Mouse (Mus musculus) lung, adult 2 months (tissue): ENCODE results near the gene Ccser1. TPM values are rescaled to one million over a fixed set of nuclear protein-coding genes. Genes with fewer than 3 reads are reported as not detected.
"Not testable (repeated sequence)": the region's sequence is repeated elsewhere in the genome, so short reads cannot be mapped to it uniquely, and the experiment has no call there.

Experiments
- DNase-seq: peaks from one replicate; pipeline ENCODE4 v3.0.0; 2022
- H3K4me1 ChIP-seq: fragments of 200-500 bp; 2 replicates; pipeline ENCODE4 v1.6.1; 2011; ENCODE audit warnings: low read length; ENCODE audit not compliant: control insufficient read depth, insufficient read depth
- H3K4me3 ChIP-seq: fragments of 200-500 bp; replicated peaks from 2 replicates; pipeline ENCODE3; 2011; ENCODE audit warnings: low read depth, mild to moderate bottlenecking, control low read depth, low read length; ENCODE audit errors: extremely low read depth
- CTCF ChIP-seq: fragments of 200-500 bp; IDR thresholded peaks from 2 replicates; pipeline ENCODE4 v1.5.1; 2011; ENCODE audit warnings: mild to moderate bottlenecking, low read length, control low read depth; ENCODE audit not compliant: insufficient read depth
- POLR2A ChIP-seq: fragments of 200-500 bp; IDR thresholded peaks from 2 replicates; pipeline ENCODE4 v1.6.1; 2011; ENCODE audit warnings: low read depth, mild to moderate bottlenecking, control low read depth, low read length, borderline replicate concordance; ENCODE audit errors: extremely low read depth
- WGBS: fragments of 180-500 bp; shearing (Covaris S2); methylation state at CpG from one replicate; pipeline ENCODE4 v1.1.7; 2018; 5-methylcytosine and 5-hydroxymethylcytosine counted together
- polyA plus RNA-seq: library from polyadenylated mRNA; depleted of rRNA; stranded (reverse); fragments of >200 nt; gene quantifications from 2 replicates; pipeline ENCODE4 v1.2.3, GENCODE M21; 2012

The Ccser1 gene
- polyA plus RNA-seq, 1 experiment, result 5.6 TPM

- Histone ChIP-seq H3K4me1 (no peaks in the 10 kb centered on the region), H3K4me3 (no peak overlapping the region)
- WGBS, result 67% methylated on average over 2 of the region's 2 CpGs
- no peak for TF ChIP-seq POLR2A
- no peak for TF ChIP-seq CTCF
- no peak for DNase-seq
Observed at GRCm38 (mm10) chr6:61976878-61977277, 796.8 kb downstream of the Ccser1 start.

- TF ChIP-seq POLR2A (no peak), CTCF (no peak)
Observed at GRCm38 (mm10) chr6:61978379-61978778, 798.3 kb downstream of the Ccser1 start.

GRCm38 (mm10) chr6:62014374-62014773 is 834.2 kb downstream of the Ccser1 start:
- no peak for DNase-seq
- TF ChIP-seq POLR2A (no peak), CTCF (no peak)
- H3K4me1 ChIP-seq, result no peaks in the 10 kb centered on the region
- H3K4me3 ChIP-seq, result no peak overlapping the region

More at GRCm38 (mm10) chr6:61978379-61978778, 798.3 kb downstream of the Ccser1 start:
- no peaks in the 10 kb centered on the region for H3K4me1 ChIP-seq
- DNase-seq, result no peak
- 23% methylated on average over 2 of the region's 2 CpGs for WGBS
- H3K4me3 ChIP-seq, result no peak overlapping the region

- WGBS, result 47% methylated on average over 1 of the region's 1 CpGs
- TF ChIP-seq POLR2A (no peak), CTCF (no peak)
- H3K4me3 ChIP-seq, result no peak overlapping the region
- no peaks in the 10 kb centered on the region for H3K4me1 ChIP-seq
- no peak for DNase-seq
Observed at GRCm38 (mm10) chr6:62044454-62044853, 864.3 kb downstream of the Ccser1 start.

- H3K4me3 ChIP-seq, H3K4me1 ChIP-seq, DNase-seq: not testable (repeated sequence)
- 76% methylated on average over 1 of the region's 1 CpGs for WGBS
Observed at GRCm38 (mm10) chr6:62045042-62045441, 864.9 kb downstream of the Ccser1 start.

- WGBS, result 66% methylated on average over 2 of the region's 2 CpGs
- Histone ChIP-seq H3K4me1 (no peaks in the 10 kb centered on the region), H3K4me3 (no peak overlapping the region)
- no peak for DNase-seq
- TF ChIP-seq POLR2A, result no peak
- TF ChIP-seq CTCF, result no peak
Observed at GRCm38 (mm10) chr6:62055276-62055675, 875.2 kb downstream of the Ccser1 start.

- no peak for DNase-seq
- whole genome bisulfite sequencing, result 50% methylated on average over 6 of the region's 6 CpGs
- TF ChIP-seq POLR2A, result no peak
- Histone ChIP-seq H3K4me1 (no peaks in the 10 kb centered on the region), H3K4me3 (no peak overlapping the region)
Observed at GRCm38 (mm10) chr6:62066363-62067023, 886.4 kb downstream of the Ccser1 start.

- Histone ChIP-seq H3K4me1 (no peaks in the 10 kb centered on the region), H3K4me3 (no peak overlapping the region)
- DNase-seq, result no peak
- WGBS, result 76% methylated on average over 4 of the region's 4 CpGs
- TF ChIP-seq POLR2A, result no peak
- no peak for TF ChIP-seq CTCF
Observed at GRCm38 (mm10) chr6:62067024-62067380, 886.9 kb downstream of the Ccser1 start.

GRCm38 (mm10) chr6:62105464-62105863 is 925.3 kb downstream of the Ccser1 start:
- WGBS, result 58% methylated on average over 2 of the region's 2 CpGs
- no peak for DNase-seq
- Histone ChIP-seq H3K4me3 (no peak overlapping the region), H3K4me1 (no peaks in the 10 kb centered on the region)
- TF ChIP-seq POLR2A (no peak), CTCF (no peak)

- 78% methylated on average over 2 of the region's 2 CpGs for WGBS
- no peak for DNase-seq
- no peaks in the 10 kb centered on the region for H3K4me1 ChIP-seq
- no peak overlapping the region for H3K4me3 ChIP-seq
- TF ChIP-seq CTCF (no peak), POLR2A (no peak)
Observed at GRCm38 (mm10) chr6:62132531-62132930, 952.4 kb downstream of the Ccser1 start.
